Mouse (Mus musculus): ENCODE measurements around the gene 1110032A03Rik. TPM values are rescaled to one million over a fixed set of nuclear protein-coding genes. Genes with fewer than 3 reads are reported as not detected.

Gene 1110032A03Rik
- total and polyA plus RNA-seq, 3 experiments, result 7.1 to 12.8 TPM; not detected in 1

DNA sequence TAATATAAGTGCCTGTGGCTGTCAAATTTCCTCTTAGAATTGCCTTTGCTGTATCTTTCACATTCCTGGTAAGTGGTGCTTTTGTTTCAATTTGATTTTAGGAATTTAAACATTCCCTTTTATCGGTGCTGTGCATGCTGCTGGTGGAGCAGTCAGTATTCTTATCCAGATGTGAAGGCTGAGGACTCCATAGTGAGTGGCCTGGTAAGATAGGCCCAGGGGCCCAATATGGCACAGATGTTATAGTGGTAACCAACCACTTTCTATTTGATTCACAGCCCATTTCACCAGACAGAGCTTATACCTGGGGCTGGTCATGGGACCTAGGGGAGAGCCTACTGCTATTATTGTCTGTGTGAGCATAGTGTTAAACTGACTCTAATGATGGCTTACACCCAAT is 41.2 kb upstream of the 1110032A03Rik start:
- DNase-seq (ENCODE audit: low read depth, low spot score), result no peak
- Histone ChIP-seq H3K4me1 (ENCODE audit: control insufficient read depth in 1 of 2, insufficient read depth in 2 of 2, low read length in 2 of 2) (peaks cover 2 to 12% of the 10 kb centered on the region in 2 experiments; a peak in 3 of 4 replicates), H3K27me3 (ENCODE audit: control insufficient read depth in 1 of 2, insufficient read depth in 2 of 2, low read length in 2 of 2) (no peaks in the 10 kb centered on the region), H3K9me3 (replicated peaks; ENCODE audit: insufficient read depth, low read length) (no peaks in the 10 kb centered on the region), H3K9ac (ENCODE audit: control insufficient read depth, low read depth, low read length, poor library complexity, severe bottlenecking) (no peak overlapping the region), H3K36me3 (ENCODE audit: control insufficient read depth in 1 of 2, insufficient read depth in 2 of 2, low read length in 2 of 2) (peaks cover 0 to 15% of the 10 kb centered on the region in 2 experiments; a peak in 3 of 4 replicates), H3K79me2 (ENCODE audit: control insufficient read depth, insufficient read depth, low read length, poor library complexity) (no peaks in the 10 kb centered on the region), H3K27ac (ENCODE audit: control insufficient read depth, low read depth, low read length) (no peak overlapping the region), H3K4me3 (ENCODE audit: control insufficient read depth in 1 of 2, insufficient read depth in 1 of 2, low read depth in 2 of 2, low read length in 2 of 2) (no peak overlapping the region)
- TF ChIP-seq MYB (IDR thresholded peaks at IDR 0.05; ENCODE audit: low read depth, low read length) (no peak), KAT2A (conservative IDR thresholded peaks at IDR 0.05; ENCODE audit: low read depth, low read length) (no peak), ZKSCAN1 (IDR thresholded peaks at IDR 0.05; ENCODE audit: low read depth, low read length) (no peak), ZC3H11A (IDR thresholded peaks at IDR 0.05; ENCODE audit: low read depth, low read length) (no peak), CTCF (IDR thresholded peaks at IDR 0.05 in 2 of 3, conservative IDR thresholded peaks at IDR 0.05 in 1 of 3; ENCODE audit: control insufficient read depth in 1 of 3, insufficient read depth in 1 of 3, low read depth in 2 of 3, low read length in 3 of 3, poor library complexity in 1 of 3, severe bottlenecking in 1 of 3) (no peak), USF1 (IDR thresholded peaks at IDR 0.05; ENCODE audit: low read depth, low read length) (no peak), GABPA (IDR thresholded peaks at IDR 0.05; ENCODE audit: low read depth, low read length) (no peak), UBTF (IDR thresholded peaks at IDR 0.05; ENCODE audit: borderline replicate concordance, insufficient read depth, low read depth, low read length) (no peak), POLR2AphosphoS5 (IDR thresholded peaks at IDR 0.05; ENCODE audit: borderline replicate concordance, low read depth, low read length) (no peak), SIN3A (IDR thresholded peaks at IDR 0.05; ENCODE audit: low read length) (no peak), MAZ (IDR thresholded peaks at IDR 0.05; ENCODE audit: low read depth, low read length) (no peak), CHD2 (IDR thresholded peaks at IDR 0.05; ENCODE audit: low read length) (no peak), GATA1 (IDR thresholded peaks at IDR 0.05; ENCODE audit: low read depth, low read length) (no peak), ZNF384 (IDR thresholded peaks at IDR 0.05; ENCODE audit: low read depth, low read length) (no peak), POLR2AphosphoS2 (IDR thresholded peaks at IDR 0.05; ENCODE audit: low read length) (no peak)

DNA sequence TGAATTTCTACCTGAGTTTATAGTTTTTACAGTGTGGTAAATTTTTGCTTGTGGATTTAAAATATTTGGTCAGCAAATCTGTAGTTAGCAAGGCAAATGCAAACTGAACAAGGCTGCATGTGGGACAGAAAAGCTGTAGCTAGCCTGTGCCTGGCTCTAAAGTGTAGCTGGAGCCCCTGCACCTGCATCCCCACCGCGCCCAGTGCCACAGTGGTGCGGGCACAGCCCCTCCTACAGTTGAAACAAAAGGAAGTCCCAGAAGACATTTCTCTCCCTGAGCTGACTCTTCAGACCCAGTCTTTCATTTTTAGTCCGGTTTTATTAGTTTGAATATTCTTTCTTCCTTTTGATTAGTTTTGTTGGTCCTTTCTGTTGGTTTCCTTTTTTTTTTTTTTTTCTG is 40.3 kb upstream of the 1110032A03Rik start:
- Histone ChIP-seq H3K9me3 (replicated peaks; ENCODE audit: insufficient read depth, low read length) (no peaks in the 10 kb centered on the region), H3K9ac (ENCODE audit: control insufficient read depth, low read depth, low read length, poor library complexity, severe bottlenecking) (no peak overlapping the region), H3K79me2 (ENCODE audit: control insufficient read depth, insufficient read depth, low read length, poor library complexity) (no peaks in the 10 kb centered on the region), H3K4me3 (ENCODE audit: control insufficient read depth in 1 of 2, insufficient read depth in 1 of 2, low read depth in 2 of 2, low read length in 2 of 2) (no peak overlapping the region), H3K27ac (ENCODE audit: control insufficient read depth, low read depth, low read length) (no peak overlapping the region), H3K36me3 (ENCODE audit: control insufficient read depth in 1 of 2, insufficient read depth in 2 of 2, low read length in 2 of 2) (peaks cover 0 to 19% of the 10 kb centered on the region in 2 experiments; a peak in 3 of 4 replicates), H3K27me3 (ENCODE audit: control insufficient read depth in 1 of 2, insufficient read depth in 2 of 2, low read length in 2 of 2) (no peaks in the 10 kb centered on the region), H3K4me1 (ENCODE audit: control insufficient read depth in 1 of 2, insufficient read depth in 2 of 2, low read length in 2 of 2) (peaks cover 2 to 16% of the 10 kb centered on the region in 2 experiments)
- no peak for DNase-seq (ENCODE audit: low read depth, low spot score)
- TF ChIP-seq USF2 (IDR thresholded peaks at IDR 0.05; ENCODE audit: borderline replicate concordance in 1 of 2, insufficient read depth in 1 of 2, low read depth in 1 of 2, low read length in 2 of 2) (no peak), ZNF384 (IDR thresholded peaks at IDR 0.05; ENCODE audit: low read depth, low read length) (no peak), NELFE (IDR thresholded peaks at IDR 0.05; ENCODE audit: low read depth, low read length) (no peak)
